Mouse (Mus musculus) heart, postnatal 0 days (tissue): ENCODE results near the gene Gtpbp6.

Source experiments
- CTCF ChIP-seq: IDR thresholded peaks from 2 replicates; pipeline ENCODE4 v1.5.1; 2016; ENCODE audit warnings: antibody characterized with exemption, control low read depth, low read depth
- EP300 ChIP-seq: IDR thresholded peaks from 2 replicates; pipeline ENCODE4 v1.6.1; 2016; ENCODE audit warnings: antibody characterized with exemption, low read depth

DNA sequence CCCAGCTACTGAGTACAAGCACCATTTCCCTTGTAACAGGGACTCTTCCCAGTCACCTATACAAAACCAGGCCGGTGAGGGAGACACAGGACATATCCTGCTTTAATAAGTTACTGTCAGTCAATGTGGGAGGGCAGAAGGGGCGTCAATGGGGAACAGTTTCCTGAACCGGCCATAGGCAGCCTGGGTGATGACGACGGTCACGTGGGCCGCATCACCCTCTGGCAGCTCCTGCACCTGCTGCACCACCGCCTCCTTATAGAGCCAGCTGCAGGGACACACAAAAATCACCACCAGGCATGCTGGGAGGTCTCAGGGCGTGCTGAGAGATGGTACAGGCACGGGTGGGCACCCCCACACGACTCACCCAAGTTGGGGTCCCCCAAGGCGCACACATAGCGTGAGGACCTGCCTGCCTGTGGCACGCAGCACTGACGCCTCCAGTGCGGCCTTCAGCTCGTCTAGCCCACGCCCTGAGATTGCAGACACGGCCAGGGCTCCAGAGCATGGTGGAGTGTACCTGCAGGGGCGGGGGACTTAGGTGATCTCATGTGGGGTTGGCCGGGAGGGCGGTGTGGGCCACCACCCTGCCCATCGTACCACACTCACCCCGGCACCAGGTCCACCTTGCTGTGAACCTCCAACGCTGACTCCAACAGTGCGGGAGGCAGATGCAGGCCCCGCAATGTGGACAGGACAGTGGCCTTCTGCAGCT lies 3.9 kb downstream of the Gtpbp6 start:
- TF ChIP-seq CTCF (no peak), EP300 (no peak)
